Mouse (Mus musculus) kidney, postnatal 0 days (tissue): ENCODE measurements at regions not wholly inside any gene's neighbourhood (a gene's known extent, or its start where the extent isn't known, plus 50 kb on each side); places are given as distances from the start of the nearest gene placed in this dataset.

ENCODE experiments used
- ATAC-seq: fragments of 200-750 bp; cut with Nextera tagmentation; replicated peaks from 2 replicates; pipeline ENCODE4 v1.8.0; 2017; ENCODE audit warnings: low read depth, moderate number of reproducible peaks, moderate TSS enrichment, moderate library complexity; ENCODE audit not compliant: low FRiP score
- DNase-seq: peaks from one replicate; pipeline ENCODE4 v3.0.0-alpha.2; 2016; ENCODE audit warnings: low spot score
- H3K27ac ChIP-seq: fragments of 300-500 bp; sonication (generic); 2 replicates; pipeline ENCODE4 v1.5.1; 2014; ENCODE audit warnings: mild to moderate bottlenecking
- H3K27me3 ChIP-seq: fragments of 300-500 bp; sonication (generic); 2 replicates; pipeline ENCODE4 v1.6.1; 2014; ENCODE audit warnings: low read length, mixed read lengths; ENCODE audit not compliant: insufficient read depth
- H3K36me3 ChIP-seq: fragments of 300-500 bp; sonication (generic); 2 replicates; pipeline ENCODE4 v1.6.1; 2014; ENCODE audit warnings: low read length, mixed read lengths; ENCODE audit not compliant: insufficient read depth
- H3K4me1 ChIP-seq: fragments of 300-500 bp; sonication (generic); replicated peaks from 2 replicates; pipeline ENCODE4 v1.6.1; 2014; ENCODE audit warnings: antibody characterized with exemption, low read length, mixed read lengths; ENCODE audit not compliant: insufficient read depth
- H3K4me2 ChIP-seq: fragments of 300-500 bp; sonication (generic); 2 replicates; pipeline ENCODE4 v1.6.1; 2014; ENCODE audit warnings: mild to moderate bottlenecking, low read length, moderate library complexity, mixed read lengths
- H3K4me3 ChIP-seq: fragments of 300-500 bp; sonication (generic); replicated peaks from 2 replicates; pipeline ENCODE4 v1.5.1; 2014; ENCODE audit warnings: low read depth, low read length
- H3K9ac ChIP-seq: fragments of 300-500 bp; sonication (generic); 2 replicates; pipeline ENCODE4 v1.6.1; 2014; ENCODE audit warnings: low read depth, low read length
- H3K9me3 ChIP-seq: fragments of 300-500 bp; sonication (generic); replicated peaks from 2 replicates; pipeline ENCODE4 v1.6.1; 2016; ENCODE audit warnings: low read length, inconsistent platforms, mixed read lengths
- CTCF ChIP-seq: IDR thresholded peaks from 2 replicates; pipeline ENCODE4 v1.5.1; 2016; ENCODE audit warnings: antibody characterized with exemption, low read depth, mild to moderate bottlenecking, moderate library complexity
- WGBS: fragments of 180-500 bp; shearing (Covaris S2); extraction: QIAGEN DNeasy Blood & Tissue Kit; methylation state at CpG from one replicate; pipeline ENCODE4 v1.1.7; 2014; 5-methylcytosine and 5-hydroxymethylcytosine counted together

GRCm38 (mm10) chr11:18631975-18632773 lies 386.6 kb downstream of the Meis1 start:
- Histone ChIP-seq H3K27ac (no peak overlapping the region), H3K4me1 (no peaks in the 10 kb centered on the region), H3K9me3 (no peaks in the 10 kb centered on the region), H3K4me2 (no peak overlapping the region), H3K9ac (no peak overlapping the region), H3K4me3 (no peak overlapping the region), H3K27me3 (no peaks in the 10 kb centered on the region), H3K36me3 (no peaks in the 10 kb centered on the region)
- no peak for TF ChIP-seq CTCF
- WGBS = 70% methylated on average over 5 of the region's 5 CpGs
- no peak for DNase-seq
- no peak for ATAC-seq

- no peaks in the 10 kb centered on the region for H3K9me3 ChIP-seq
- ATAC-seq (no peak), DNase-seq (no peak)
- no peak overlapping the region for H3K27ac ChIP-seq
- no peak for TF ChIP-seq CTCF
- H3K9ac ChIP-seq = no peak overlapping the region
- H3K4me3 ChIP-seq = no peak overlapping the region
- H3K4me1 ChIP-seq = no peaks in the 10 kb centered on the region
- no peaks in the 10 kb centered on the region for H3K36me3 ChIP-seq
- H3K4me2 ChIP-seq = no peak overlapping the region
- 93% methylated on average over 7 of the region's 7 CpGs for whole genome bisulfite sequencing
- H3K27me3 ChIP-seq = no peaks in the 10 kb centered on the region
Measured at GRCm38 (mm10) chr11:18631570-18631969, 387.2 kb downstream of the Meis1 start.

- 61% methylated on average over 3 of the region's 3 CpGs for WGBS
- Histone ChIP-seq H3K4me1 (no peaks in the 10 kb centered on the region; the same call in 1 of the 2 replicates), H3K36me3 (no peaks in the 10 kb centered on the region), H3K9ac (no peak overlapping the region), H3K27me3 (no peaks in the 10 kb centered on the region), H3K4me2 (no peak overlapping the region), H3K27ac (no peak overlapping the region), H3K4me3 (no peak overlapping the region), H3K9me3 (no peaks in the 10 kb centered on the region)
- ATAC-seq = no peak
- DNase-seq = no peak
- no peak for TF ChIP-seq CTCF
Measured at GRCm38 (mm10) chr11:18621777-18622176, 397.0 kb downstream of the Meis1 start.

DNA sequence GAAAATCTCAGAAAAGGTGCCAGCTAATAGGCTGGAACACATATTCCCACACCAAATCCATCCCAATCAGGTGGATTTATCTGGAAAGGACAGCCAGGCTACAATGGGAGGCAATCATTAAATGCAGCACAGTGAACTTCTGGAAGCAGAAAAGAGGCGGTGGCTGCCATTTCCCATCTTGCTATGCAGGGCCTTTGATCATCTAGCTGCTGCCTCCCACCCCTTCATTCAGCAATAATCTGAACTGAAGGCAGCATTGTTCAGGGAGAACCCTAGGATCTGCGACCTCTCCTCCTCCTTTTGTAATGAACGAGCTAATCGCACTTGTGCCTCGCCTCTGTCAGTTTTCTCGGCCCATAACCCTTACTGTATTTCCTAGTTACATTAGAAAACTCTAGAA lies 413.9 kb downstream of the Meis1 start:
- no peak overlapping the region for H3K4me3 ChIP-seq
- no peak overlapping the region for H3K9ac ChIP-seq
- no peak for ATAC-seq
- TF ChIP-seq CTCF = no peak
- H3K36me3 ChIP-seq = no peaks in the 10 kb centered on the region
- H3K27me3 ChIP-seq = no peaks in the 10 kb centered on the region
- H3K4me2 ChIP-seq = no peak overlapping the region
- H3K9me3 ChIP-seq = no peaks in the 10 kb centered on the region
- no peak overlapping the region for H3K27ac ChIP-seq
- H3K4me1 ChIP-seq = no peaks in the 10 kb centered on the region
- no peak for DNase-seq
- WGBS = 41% methylated on average over 6 of the region's 6 CpGs

GRCm38 (mm10) chr11:18601568-18602182 lies 417.1 kb downstream of the Meis1 start:
- ATAC-seq = no peak
- no peak overlapping the region for H3K27ac ChIP-seq
- no peaks in the 10 kb centered on the region for H3K27me3 ChIP-seq
- no peak for DNase-seq
- H3K4me1 ChIP-seq = no peaks in the 10 kb centered on the region
- no peak overlapping the region for H3K9ac ChIP-seq
- no peak overlapping the region for H3K4me3 ChIP-seq
- H3K9me3 ChIP-seq = no peaks in the 10 kb centered on the region
- H3K36me3 ChIP-seq = no peaks in the 10 kb centered on the region
- 69% methylated on average over 6 of the region's 6 CpGs for WGBS
- TF ChIP-seq CTCF = no peak
- no peak overlapping the region for H3K4me2 ChIP-seq

- Histone ChIP-seq H3K4me3 (no peak overlapping the region), H3K27ac (no peak overlapping the region), H3K4me1 (no peaks in the 10 kb centered on the region), H3K27me3 (no peaks in the 10 kb centered on the region), H3K36me3 (no peaks in the 10 kb centered on the region), H3K4me2 (no peak overlapping the region), H3K9ac (no peak overlapping the region), H3K9me3 (no peaks in the 10 kb centered on the region)
- no peak for ATAC-seq
- no peak for TF ChIP-seq CTCF
- no peak for DNase-seq
- WGBS = 63% methylated on average over 3 of the region's 3 CpGs
Measured at GRCm38 (mm10) chr11:18598349-18598748, 420.4 kb downstream of the Meis1 start.
